Mouse (Mus musculus) heart, embryonic 15.5 days (tissue): Measurements from ENCODE around the gene Galnt18. TPM values are rescaled to one million over a fixed set of nuclear protein-coding genes. Genes with fewer than 3 reads are reported as not detected.

Source experiments
- ATAC-seq: fragments of 200-750 bp; cut with Nextera tagmentation; replicated peaks from 2 replicates; pipeline ENCODE4 v1.8.0; 2017; ENCODE audit warnings: low read depth, moderate TSS enrichment; ENCODE audit not compliant: insufficient number of reproducible peaks, insufficient read depth, low FRiP score
- H3K27ac ChIP-seq: fragments of 300-500 bp; sonication (generic); 2 replicates; pipeline ENCODE4 v1.5.1; 2015; ENCODE audit warnings: mild to moderate bottlenecking, inconsistent platforms
- H3K27me3 ChIP-seq: fragments of 300-500 bp; sonication (generic); 2 replicates; pipeline ENCODE4 v1.6.1; 2015; ENCODE audit warnings: inconsistent platforms
- H3K36me3 ChIP-seq: fragments of 300-500 bp; sonication (generic); 2 replicates; pipeline ENCODE4 v1.6.1; 2015; ENCODE audit warnings: mild to moderate bottlenecking, inconsistent platforms
- H3K4me1 ChIP-seq: fragments of 300-500 bp; sonication (generic); replicated peaks from 2 replicates; pipeline ENCODE4 v1.6.1; 2015; ENCODE audit warnings: inconsistent platforms
- H3K4me2 ChIP-seq: fragments of 300-500 bp; sonication (generic); 2 replicates; pipeline ENCODE4 v1.6.1; 2015; ENCODE audit warnings: inconsistent platforms, mild to moderate bottlenecking, moderate library complexity
- H3K4me3 ChIP-seq: fragments of 300-500 bp; sonication (generic); 2 replicates; pipeline ENCODE4 v1.5.1; 2015; ENCODE audit warnings: mild to moderate bottlenecking, inconsistent platforms
- H3K9ac ChIP-seq: fragments of 300-500 bp; sonication (generic); 2 replicates; pipeline ENCODE4 v1.6.1; 2015; ENCODE audit warnings: mild to moderate bottlenecking, inconsistent platforms
- H3K9me3 ChIP-seq: fragments of 300-500 bp; sonication (generic); replicated peaks from 2 replicates; pipeline ENCODE4 v1.6.1; 2016; ENCODE audit warnings: inconsistent platforms
- WGBS: fragments of 180-500 bp; shearing (Covaris S2); methylation state at CpG from one replicate; pipeline ENCODE4 v1.1.7; 2015; ENCODE audit warnings: mixed read lengths; 5-methylcytosine and 5-hydroxymethylcytosine counted together
- polyA plus RNA-seq: library from polyadenylated mRNA; unstranded; fragments of >200 nt; fragmentation: Nextera tagmentation; extraction: Ambion mirVana; gene quantifications from 2 replicates; pipeline ENCODE4 v1.2.1, GENCODE M21; 2015

The Galnt18 gene
- polyA plus RNA-seq, 1 experiment from 2014 or later = 16.0 TPM

- Histone ChIP-seq H3K4me1 (peaks cover 21% of the 10 kb centered on the region), H3K36me3 (no peaks in the 10 kb centered on the region), H3K27me3 (no peaks in the 10 kb centered on the region), H3K4me3 (no peak overlapping the region), H3K27ac (no peak overlapping the region), H3K9me3 (no peaks in the 10 kb centered on the region), H3K4me2 (no peak overlapping the region), H3K9ac (no peak overlapping the region)
- no peak for ATAC-seq
Observed at GRCm38 (mm10) chr7:111795059-111795458, 15.3 kb upstream of the Galnt18 start.

- 83% methylated on average over 3 of the region's 3 CpGs for WGBS
- Histone ChIP-seq H3K9me3 (no peaks in the 10 kb centered on the region), H3K27me3 (no peaks in the 10 kb centered on the region)
Observed at GRCm38 (mm10) chr7:111792154-111792553, 12.4 kb upstream of the Galnt18 start.

GRCm38 (mm10) chr7:111791347-111791746 is 11.6 kb upstream of the Galnt18 start:
- no peak overlapping the region for H3K27ac ChIP-seq
- H3K27me3 ChIP-seq = no peaks in the 10 kb centered on the region
- no peak overlapping the region for H3K9ac ChIP-seq
- no peaks in the 10 kb centered on the region for H3K9me3 ChIP-seq
- 0 out of 2 replicates have a peak, but pooled peaks cover 4% of the 10 kb centered on the region for H3K4me1 ChIP-seq
- WGBS = 62% methylated on average over 6 of the region's 6 CpGs
- H3K4me2 ChIP-seq = no peak overlapping the region
- no peaks in the 10 kb centered on the region for H3K36me3 ChIP-seq
- ATAC-seq = no peak
- H3K4me3 ChIP-seq = no peak overlapping the region

More at GRCm38 (mm10) chr7:111792154-111792553, 12.4 kb upstream of the Galnt18 start:
- no peak overlapping the region for H3K9ac ChIP-seq
- H3K4me1 ChIP-seq = 0 out of 2 replicates have a peak, but pooled peaks cover 7% of the 10 kb centered on the region
- no peak for ATAC-seq
- no peak overlapping the region for H3K4me2 ChIP-seq
- no peak overlapping the region for H3K4me3 ChIP-seq
- no peak overlapping the region for H3K27ac ChIP-seq
- H3K36me3 ChIP-seq = no peaks in the 10 kb centered on the region

GRCm38 (mm10) chr7:111787921-111788320 is 8.1 kb upstream of the Galnt18 start:
- H3K27ac ChIP-seq = no peak overlapping the region
- no peaks in the 10 kb centered on the region for H3K9me3 ChIP-seq
- no peak overlapping the region for H3K9ac ChIP-seq
- H3K4me2 ChIP-seq = no peak overlapping the region
- no peak overlapping the region for H3K4me3 ChIP-seq
- H3K36me3 ChIP-seq = no peaks in the 10 kb centered on the region
- no peaks in the 10 kb centered on the region for H3K27me3 ChIP-seq
- 0 out of 2 replicates have a peak, but pooled peaks cover 4% of the 10 kb centered on the region for H3K4me1 ChIP-seq
- WGBS = 35% methylated on average over 2 of the region's 2 CpGs
- no peak for ATAC-seq

GRCm38 (mm10) chr7:111785478-111785877 is 5.7 kb upstream of the Galnt18 start:
- Histone ChIP-seq H3K27me3 (peaks cover 11% of the 10 kb centered on the region; the same call in 1 of the 2 replicates), H3K27ac (no peak overlapping the region), H3K4me1 (0 out of 2 replicates have a peak, but pooled peaks cover 4% of the 10 kb centered on the region), H3K9ac (no peak overlapping the region), H3K4me2 (no peak overlapping the region), H3K4me3 (no peak overlapping the region), H3K36me3 (no peaks in the 10 kb centered on the region), H3K9me3 (no peaks in the 10 kb centered on the region)
- WGBS = 80% methylated on average over 8 of the region's 8 CpGs
- ATAC-seq = no peak

- Histone ChIP-seq H3K4me1 (peaks cover 20% of the 10 kb centered on the region), H3K9me3 (no peaks in the 10 kb centered on the region), H3K36me3 (no peaks in the 10 kb centered on the region), H3K27ac (no peak overlapping the region), H3K4me2 (no peak overlapping the region), H3K4me3 (no peak overlapping the region), H3K9ac (no peak overlapping the region), H3K27me3 (peaks cover 14% of the 10 kb centered on the region; the same call in 1 of the 2 replicates)
- ATAC-seq = no peak
- 51% methylated on average over 5 of the region's 5 CpGs for WGBS
Observed at GRCm38 (mm10) chr7:111782126-111782525, 2.3 kb upstream of the Galnt18 start.

- Histone ChIP-seq H3K9me3 (no peaks in the 10 kb centered on the region), H3K36me3 (no peaks in the 10 kb centered on the region), H3K4me2 (no peak overlapping the region), H3K27me3 (peaks cover 14% of the 10 kb centered on the region; the same call in 1 of the 2 replicates), H3K27ac (0 out of 2 replicates have a peak overlapping the region, but pooled peaks have one; percentile 13), H3K4me3 (no peak overlapping the region), H3K4me1 (peaks cover 20% of the 10 kb centered on the region), H3K9ac (no peak overlapping the region)
- no peak for ATAC-seq
- WGBS = 67% methylated on average over 6 of the region's 6 CpGs
Observed at GRCm38 (mm10) chr7:111781316-111781715, 1.5 kb upstream of the Galnt18 start.

GRCm38 (mm10) chr7:111778789-111779503 is 831 bp downstream of the Galnt18 start:
- no peak overlapping the region for H3K27ac ChIP-seq
- WGBS = 13% methylated on average over 27 of the region's 27 CpGs
- H3K27me3 ChIP-seq = peaks cover 14% of the 10 kb centered on the region; the same call in 1 of the 2 replicates

GRCm38 (mm10) chr7:111778212-111778611 is 1.6 kb downstream of the Galnt18 start:
- H3K27ac ChIP-seq = no peak overlapping the region
- H3K4me1 ChIP-seq = peaks cover 20% of the 10 kb centered on the region
- no peaks in the 10 kb centered on the region for H3K36me3 ChIP-seq
- 72% methylated on average over 7 of the region's 7 CpGs for WGBS
- H3K4me3 ChIP-seq = peak overlapping the region; percentile 53
- H3K4me2 ChIP-seq = peak overlapping the region; percentile 96
- ATAC-seq = no peak
- H3K9ac ChIP-seq = 0 out of 2 replicates have a peak overlapping the region, but pooled peaks have one; percentile 54
- no peaks in the 10 kb centered on the region for H3K9me3 ChIP-seq
- H3K27me3 ChIP-seq = peaks cover 14% of the 10 kb centered on the region; the same call in 1 of the 2 replicates

More at GRCm38 (mm10) chr7:111778789-111779503, 831 bp downstream of the Galnt18 start:
- no peaks in the 10 kb centered on the region for H3K9me3 ChIP-seq
- ATAC-seq = no peak
- H3K9ac ChIP-seq = peak overlapping the region; percentile 54
- peak overlapping the region; percentile 53 for H3K4me3 ChIP-seq
- H3K4me2 ChIP-seq = peak overlapping the region; percentile 96
- peaks cover 20% of the 10 kb centered on the region for H3K4me1 ChIP-seq
- no peaks in the 10 kb centered on the region for H3K36me3 ChIP-seq

- WGBS = 82% methylated on average over 2 of the region's 2 CpGs
- H3K36me3 ChIP-seq = no peaks in the 10 kb centered on the region
Observed at GRCm38 (mm10) chr7:111777186-111777585, 2.6 kb downstream of the Galnt18 start.

GRCm38 (mm10) chr7:111776160-111776559 is 3.6 kb downstream of the Galnt18 start:
- peaks cover 20% of the 10 kb centered on the region for H3K4me1 ChIP-seq
- H3K9me3 ChIP-seq = no peaks in the 10 kb centered on the region
- H3K36me3 ChIP-seq = no peaks in the 10 kb centered on the region
- no peak overlapping the region for H3K27ac ChIP-seq
- H3K27me3 ChIP-seq = peaks cover 9% of the 10 kb centered on the region; the same call in 1 of the 2 replicates
- ATAC-seq = no peak
- no peak overlapping the region for H3K4me3 ChIP-seq
- peak overlapping the region; percentile 96; the same call in 1 of the 2 replicates for H3K4me2 ChIP-seq
- no peak overlapping the region for H3K9ac ChIP-seq
- 69% methylated on average over 7 of the region's 7 CpGs for WGBS

More at GRCm38 (mm10) chr7:111777186-111777585, 2.6 kb downstream of the Galnt18 start:
- no peak overlapping the region for H3K4me3 ChIP-seq
- H3K27ac ChIP-seq = no peak overlapping the region
- H3K4me1 ChIP-seq = peaks cover 20% of the 10 kb centered on the region
- peak overlapping the region; percentile 96; the same call in 1 of the 2 replicates for H3K4me2 ChIP-seq
- no peak for ATAC-seq
- H3K27me3 ChIP-seq = peaks cover 14% of the 10 kb centered on the region; the same call in 1 of the 2 replicates
- no peaks in the 10 kb centered on the region for H3K9me3 ChIP-seq
- no peak overlapping the region for H3K9ac ChIP-seq
